Mouse (Mus musculus): ENCODE data around the gene Slc12a6. TPM values are rescaled to one million over a fixed set of nuclear protein-coding genes. Genes with fewer than 3 reads are reported as not detected.

The Slc12a6 gene
- 308 to 321 TPM (median 314 TPM) in 4 replicates for total RNA-seq (2023; ENCODE audit: inconsistent age)

DNA sequence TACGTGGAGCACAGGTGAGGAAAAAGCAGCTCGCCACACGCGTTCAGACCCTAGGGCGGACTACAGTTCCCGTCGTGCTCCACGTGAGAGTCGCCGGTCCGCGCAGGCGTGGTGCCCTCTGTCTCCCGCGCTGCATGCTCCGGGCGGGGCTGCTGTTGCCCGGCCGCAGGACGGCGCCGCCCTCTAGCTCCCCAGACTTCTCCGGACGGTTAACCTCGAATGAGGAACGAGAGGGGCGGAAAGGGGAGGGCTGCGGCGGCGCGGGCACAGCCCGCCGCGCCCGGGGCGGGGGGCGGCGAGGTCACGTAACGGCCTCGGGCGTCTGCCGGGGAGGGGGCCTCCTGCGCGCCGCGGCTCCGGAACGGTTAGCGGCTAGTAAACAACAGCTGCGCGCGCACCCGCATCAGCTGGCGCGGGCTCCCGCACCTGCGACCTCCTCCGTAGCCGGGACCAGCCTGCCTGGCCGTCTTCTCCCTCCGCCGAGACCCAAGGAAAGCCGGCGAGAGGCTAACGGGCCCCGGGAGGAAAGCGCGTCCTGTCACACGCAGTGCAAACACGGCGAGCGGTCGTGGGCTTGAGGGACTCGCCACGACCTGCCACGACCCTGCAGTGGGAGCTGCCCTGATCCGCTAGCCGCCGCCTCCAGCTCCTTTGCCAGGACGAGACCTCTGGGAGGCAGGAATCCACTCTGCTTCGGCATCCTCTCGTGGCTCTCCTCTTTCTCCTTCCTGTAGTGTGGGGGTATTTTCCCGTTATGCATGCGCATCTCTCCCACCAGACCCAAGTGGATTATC, at the start of gene Slc12a6:
Gene Slc12a6 (plus strand): TSS at position 378 of the 794 bp plus-strand sequence.

DNA sequence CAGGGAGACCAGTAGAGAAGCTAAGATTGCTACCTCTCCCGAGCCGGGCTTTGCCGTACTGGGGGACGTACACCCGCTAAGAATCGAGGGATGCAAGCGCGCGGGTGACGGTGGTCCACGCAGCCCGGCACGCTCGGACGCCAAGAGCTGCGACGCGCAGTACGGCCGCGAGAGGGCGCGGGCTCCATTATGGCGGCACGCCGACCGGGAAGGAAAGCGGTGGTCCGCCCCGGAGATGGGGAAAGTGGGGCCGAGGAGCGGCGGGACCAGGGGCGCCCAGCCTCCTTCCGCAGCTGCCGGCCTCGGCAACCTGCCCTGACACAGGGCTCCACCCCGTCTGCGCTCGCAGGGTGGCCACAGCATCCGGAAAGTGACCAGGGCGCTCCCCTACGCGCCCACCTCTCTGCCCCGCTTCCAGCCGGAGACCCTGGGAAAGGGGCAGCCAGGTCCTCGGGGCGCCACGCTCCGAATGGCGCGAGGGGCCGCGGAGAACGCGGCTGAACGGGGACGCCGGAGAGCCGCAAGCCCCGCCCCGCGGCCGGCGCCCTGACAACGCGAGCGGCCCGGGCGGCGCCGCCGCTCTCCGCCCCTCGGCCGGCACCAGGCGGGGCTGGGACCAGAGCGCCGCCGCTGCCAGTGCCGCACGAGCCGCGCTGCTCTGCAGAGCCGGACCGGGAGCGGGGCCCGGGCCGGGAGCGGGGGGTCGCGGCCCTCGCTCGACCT, 26.3 kb upstream of the Slc12a6 start, which contains the start of gene Lpcat4:
Gene Lpcat4 (plus strand): TSS at position 257 of the 723 bp plus-strand sequence.

DNA sequence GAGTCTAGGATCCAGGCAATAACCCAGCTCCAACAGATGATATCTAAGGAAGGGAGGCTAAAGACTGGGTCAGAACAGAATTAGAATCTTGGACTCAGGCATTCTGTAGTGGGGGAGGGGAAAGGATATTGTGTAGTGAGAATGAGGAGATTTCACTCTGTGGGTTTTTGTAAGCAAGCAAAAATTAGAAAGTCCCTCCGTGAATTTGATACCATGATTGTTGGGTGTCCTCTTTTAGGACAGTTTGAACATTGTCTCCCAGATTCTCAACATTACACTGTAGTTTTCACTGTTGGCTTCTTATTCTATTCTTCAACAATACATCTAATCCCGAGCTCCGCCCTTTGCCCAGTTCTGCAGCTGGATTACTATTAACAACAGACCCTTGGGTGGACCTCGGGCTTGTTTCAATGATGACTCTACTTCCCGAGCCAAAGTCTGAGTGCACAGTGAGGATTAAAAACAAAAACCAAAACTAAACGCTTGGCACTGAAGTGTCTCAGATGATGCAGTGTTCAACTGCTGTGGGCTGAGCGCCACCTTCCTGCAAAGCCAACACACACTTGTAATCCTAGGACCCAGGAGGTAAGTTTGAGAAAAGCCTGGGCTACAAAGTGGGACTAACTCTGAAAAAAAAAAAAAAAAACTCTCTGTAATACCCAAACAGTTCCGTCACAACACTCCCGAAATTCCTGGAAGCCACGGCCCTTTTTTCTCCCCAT, 6.2 kb upstream of the Slc12a6 start, which contains the start of gene Nutm1:
Gene Nutm1 (minus strand): TSS at position 51 of the 722 bp plus-strand sequence.

DNA sequence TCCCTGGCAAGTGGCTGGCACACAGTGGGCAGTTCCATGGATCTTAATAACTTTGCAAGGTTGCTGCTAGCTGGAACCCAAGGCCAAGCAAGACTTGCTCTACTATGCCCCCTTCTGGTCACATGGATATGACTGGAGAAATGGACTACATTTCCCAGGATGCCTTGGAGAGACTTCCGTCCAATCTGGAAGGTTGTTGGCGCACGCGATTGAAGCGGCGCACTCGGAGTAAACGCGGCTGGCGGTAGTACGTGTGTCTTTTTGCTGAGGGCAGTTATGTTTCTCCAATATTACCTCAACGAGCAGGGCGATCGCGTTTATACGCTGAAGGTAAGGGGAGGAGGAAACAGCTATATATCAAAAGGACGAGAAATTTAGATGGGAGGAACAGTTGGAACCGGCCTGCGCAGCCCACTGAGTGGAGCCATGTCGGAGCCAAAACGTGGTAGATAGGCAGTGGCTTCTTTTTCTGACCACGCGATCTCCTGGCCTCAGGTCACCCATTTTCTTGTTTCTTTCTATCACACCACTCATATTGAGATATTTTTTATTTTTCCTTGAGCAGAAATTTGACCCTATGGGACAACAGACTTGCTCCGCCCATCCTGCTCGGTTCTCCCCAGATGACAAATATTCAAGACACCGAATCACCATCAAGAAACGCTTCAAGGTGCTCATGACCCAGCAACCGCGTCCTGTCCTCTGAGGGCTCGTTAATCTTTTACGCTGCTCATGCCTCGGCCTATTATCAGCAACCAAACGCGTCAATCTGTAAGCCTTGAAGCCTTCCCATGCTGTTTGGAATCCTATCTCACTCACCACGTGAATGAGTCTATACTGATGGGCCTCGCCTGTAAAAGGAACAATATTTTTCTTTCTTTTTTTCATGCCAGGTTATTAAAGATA, 3.6 kb upstream of the Slc12a6 start, which contains the start of gene Nop10:
Gene Nop10 (plus strand): TSS at position 179 of the 906 bp plus-strand sequence.

DNA sequence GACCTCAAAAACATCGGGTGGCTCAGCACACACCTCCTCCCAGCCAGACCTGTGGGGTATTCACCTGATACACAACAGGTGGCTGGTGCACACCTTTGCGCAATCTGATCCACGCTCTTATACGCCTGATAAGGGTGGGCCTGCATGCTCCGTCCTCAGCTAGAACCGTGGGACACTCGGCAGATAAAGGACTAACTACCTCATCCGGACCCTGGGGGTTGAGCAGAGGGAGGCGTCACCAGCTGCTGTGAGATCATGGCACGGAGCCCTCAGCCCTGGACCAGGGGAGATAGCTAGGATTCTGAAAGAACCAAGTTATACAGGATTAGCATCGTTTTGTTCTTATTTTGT, 592 bp downstream of the Slc12a6 start, which contains the start of gene Gm21985:
Gene Gm21985 (plus strand): TSS at position 73 of the 351 bp plus-strand sequence.

DNA sequence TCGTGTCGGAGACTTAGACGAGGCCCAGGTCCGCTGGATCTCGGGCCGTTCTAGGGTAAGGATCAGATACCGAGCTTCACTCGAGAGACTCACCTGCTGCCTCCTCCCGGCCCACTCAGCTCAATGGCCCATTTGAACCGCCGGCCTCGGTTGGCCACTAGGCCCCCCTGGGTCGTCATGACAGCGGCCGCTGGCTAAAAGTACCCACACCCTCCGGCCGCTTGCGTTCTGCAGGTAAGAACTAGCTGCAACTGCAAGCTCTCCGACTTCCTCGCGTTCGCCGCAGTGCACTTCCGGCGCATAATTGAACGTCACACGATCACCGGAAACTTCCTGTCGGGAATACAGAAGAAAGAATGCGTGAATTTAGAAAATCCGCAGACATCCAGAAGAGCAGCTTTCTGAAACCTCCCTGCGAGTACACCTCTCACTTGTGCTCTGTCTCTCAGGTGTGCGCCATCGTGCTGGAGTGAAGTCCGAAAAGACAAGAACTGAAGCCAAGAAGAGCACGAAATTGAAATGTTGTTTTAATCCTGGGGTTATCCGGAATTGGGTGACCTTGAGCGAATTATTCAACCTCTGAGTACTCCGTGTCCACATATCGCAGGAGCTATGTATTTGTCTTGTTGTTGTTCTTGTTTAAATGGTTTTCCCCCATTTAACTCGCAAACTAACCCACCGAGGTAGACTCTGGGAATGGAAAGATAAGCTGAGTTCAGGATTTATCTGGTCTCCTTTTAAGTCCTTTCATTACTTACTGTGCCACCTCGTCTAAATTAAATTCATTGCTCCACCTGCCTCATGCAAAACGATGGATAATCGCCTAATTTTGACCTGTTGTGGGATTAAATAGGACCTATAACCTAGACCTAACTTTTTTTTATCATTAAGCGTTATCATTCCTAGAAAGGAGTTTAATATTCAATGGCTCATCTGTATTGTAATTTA, 102.4 kb downstream of the Slc12a6 start, which contains the start of gene Emc4:
Gene Emc4 (minus strand): TSS at position 302 of the 948 bp plus-strand sequence.

DNA sequence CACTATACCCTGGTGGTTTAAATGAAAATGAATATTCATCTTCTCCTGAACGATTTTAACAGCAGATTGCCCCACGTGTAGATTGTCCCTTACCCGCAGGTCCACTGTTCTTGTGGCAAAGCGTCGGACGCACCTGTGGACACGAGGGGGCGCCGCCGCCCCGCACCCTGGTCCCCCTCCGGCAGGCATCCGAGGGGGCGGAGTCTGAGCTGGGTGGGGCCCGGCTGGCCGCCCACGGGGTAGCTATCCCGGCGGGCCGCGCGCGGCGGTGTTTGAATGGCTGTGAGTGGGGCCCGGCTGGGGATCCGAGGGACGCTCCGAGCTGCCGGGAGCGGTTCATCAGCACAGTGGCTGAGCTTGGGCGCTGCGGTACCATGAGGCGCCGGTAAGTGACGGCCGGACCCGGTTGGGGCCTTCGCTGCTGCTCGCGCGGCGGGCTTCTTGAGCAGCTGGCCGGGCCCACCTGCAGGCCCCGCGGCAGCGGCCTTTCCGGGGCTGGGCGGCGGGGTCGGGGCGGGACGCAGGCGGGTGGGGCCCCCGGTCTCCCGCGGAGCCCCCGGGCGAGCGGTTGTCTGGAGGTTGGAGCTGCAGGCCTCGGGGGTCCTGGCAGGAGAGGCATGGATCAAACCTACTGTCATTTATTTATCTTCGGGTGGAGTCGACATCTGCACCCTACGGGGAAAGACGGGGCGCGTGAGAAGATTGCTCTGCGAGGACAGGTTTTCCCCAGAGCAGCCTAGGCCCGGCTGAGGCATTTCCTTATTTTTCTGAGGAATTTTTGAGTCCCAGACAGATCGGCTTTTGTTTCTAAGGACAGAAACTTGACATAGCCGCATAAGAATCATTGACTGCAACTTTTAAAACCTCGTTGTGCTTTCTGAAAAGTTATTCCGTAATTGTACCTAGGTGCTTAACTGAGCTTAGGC, 113.6 kb downstream of the Slc12a6 start, which contains the start of gene Katnbl1:
Gene Katnbl1 (plus strand): TSS at position 239 of the 926 bp plus-strand sequence.

Other genes with a start within 250 kb of the Slc12a6 start
- not detected in 4 replicates for gene Olfr1311, start 241.4 kb upstream of the Slc12a6 start, total RNA-seq (2023; ENCODE audit: inconsistent age)
- not detected in 4 replicates for gene Olfr1312, start 215.6 kb upstream of the Slc12a6 start, total RNA-seq (2023; ENCODE audit: inconsistent age)
- gene Olfr1313, start 188.0 kb upstream of the Slc12a6 start, total RNA-seq (2023; ENCODE audit: inconsistent age) = not detected in 4 replicates
- not detected in 4 replicates for gene Olfr1314, start 169.0 kb upstream of the Slc12a6 start, total RNA-seq (2023; ENCODE audit: inconsistent age)
- not detected in 4 replicates for gene Olfr1315-ps1, start 150.4 kb upstream of the Slc12a6 start, total RNA-seq (2023; ENCODE audit: inconsistent age)
- gene Olfr1316, start 130.8 kb upstream of the Slc12a6 start, total RNA-seq (2023; ENCODE audit: inconsistent age) = not detected in 4 replicates
- not detected in 4 replicates for gene Olfr1317, start 125.5 kb upstream of the Slc12a6 start, total RNA-seq (2023; ENCODE audit: inconsistent age)
- gene Olfr1318, start 111.6 kb upstream of the Slc12a6 start, total RNA-seq (2023; ENCODE audit: inconsistent age) = not detected in 4 replicates
- gene Lpcat4, start 26.4 kb upstream of the Slc12a6 start, total RNA-seq (2023; ENCODE audit: inconsistent age) = 7.0 to 10.3 TPM (median 9.0 TPM) in 4 replicates
- gene Nutm1, start 6.5 kb upstream of the Slc12a6 start, total RNA-seq (2023; ENCODE audit: inconsistent age) = not detected in 4 replicates
- gene Nop10, start 3.9 kb upstream of the Slc12a6 start, total RNA-seq (2023; ENCODE audit: inconsistent age) = 61.1 to 71.6 TPM (median 67.0 TPM) in 4 replicates
- gene Gm21985, start 489 bp downstream of the Slc12a6 start, total RNA-seq (2023; ENCODE audit: inconsistent age) = 0.27 to 0.70 TPM (median 0.30 TPM) in 3 of 4 replicates, not detected in the other
- 27.2 to 28.8 TPM (median 28.1 TPM) in 4 replicates for gene Emc4, start 102.2 kb downstream of the Slc12a6 start, total RNA-seq (2023; ENCODE audit: inconsistent age)
- 9.0 to 10.6 TPM (median 10.2 TPM) in 4 replicates for gene Katnbl1, start 113.4 kb downstream of the Slc12a6 start, total RNA-seq (2023; ENCODE audit: inconsistent age)
- gene Emc7, start 189.2 kb downstream of the Slc12a6 start, total RNA-seq (2023; ENCODE audit: inconsistent age) = 9.9 to 11.4 TPM (median 10.7 TPM) in 4 replicates
- not detected in 4 replicates for gene Chrm5, start 214.9 kb downstream of the Slc12a6 start, total RNA-seq (2023; ENCODE audit: inconsistent age)
- gene Aven, start 227.1 kb downstream of the Slc12a6 start, total RNA-seq (2023; ENCODE audit: inconsistent age) = 10.6 to 19.8 TPM (median 16.1 TPM) in 4 replicates